Mouse (Mus musculus): Measurements from ENCODE around the gene Herc3. TPM values are rescaled to one million over a fixed set of nuclear protein-coding genes. Genes with fewer than 3 reads are reported as not detected.
"Not testable (repeated sequence)": the region's sequence is repeated elsewhere in the genome, so short reads cannot be mapped to it uniquely, and the experiment has no call there.

The Herc3 gene
- polyA plus RNA-seq, 1 experiment: 2.8 TPM

DNA sequence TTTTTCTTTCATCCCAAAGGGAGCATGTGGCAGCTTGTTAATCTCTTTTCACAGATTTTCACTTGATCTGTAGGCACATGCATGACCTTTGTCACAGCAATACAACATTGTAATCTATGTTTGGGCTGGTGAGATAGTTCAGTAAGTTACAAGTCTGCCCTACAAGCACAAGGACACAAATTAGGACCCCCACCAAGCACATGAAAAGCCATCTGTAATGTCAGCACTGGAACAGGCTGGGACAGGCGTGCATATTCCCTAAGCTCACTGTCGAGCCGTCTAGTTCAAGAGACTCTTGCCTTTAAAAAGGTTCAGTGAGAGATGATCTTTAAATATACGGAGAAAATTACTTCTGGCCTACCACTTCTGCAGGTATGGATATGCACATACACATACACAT is 28.3 kb downstream of the Herc3 start:
- no peak overlapping the region for H3K4me3 ChIP-seq (ENCODE audit: control insufficient read depth, low read depth, low read length)
- no peak overlapping the region for H3K27ac ChIP-seq (ENCODE audit: control insufficient read depth, insufficient read depth, low read depth, low read length)
- no peaks in the 10 kb centered on the region for H3K27me3 ChIP-seq (ENCODE audit: control insufficient read depth, insufficient read depth, low read length)
- H3K36me3 ChIP-seq (ENCODE audit: control insufficient read depth, insufficient read depth, low read length): no peaks in the 10 kb centered on the region
- TF ChIP-seq POLR2A (IDR thresholded peaks at IDR 0.05; ENCODE audit: control insufficient read depth, low read depth, low read length): no peak
- TF ChIP-seq CTCF (IDR thresholded peaks at IDR 0.05; ENCODE audit: control insufficient read depth, insufficient read depth, insufficient replicate concordance, low read depth, low read length): no peak
- no peaks in the 10 kb centered on the region for H3K4me1 ChIP-seq (ENCODE audit: control insufficient read depth, insufficient read depth, low read length)

- no peaks in the 10 kb centered on the region for H3K36me3 ChIP-seq (ENCODE audit: control insufficient read depth, insufficient read depth, low read length)
- no peaks in the 10 kb centered on the region for H3K4me1 ChIP-seq (ENCODE audit: control insufficient read depth, insufficient read depth, low read length)
- H3K4me3 ChIP-seq (ENCODE audit: control insufficient read depth, low read depth, low read length): no peak overlapping the region
- no peaks in the 10 kb centered on the region for H3K27me3 ChIP-seq (ENCODE audit: control insufficient read depth, insufficient read depth, low read length)
- H3K27ac ChIP-seq (ENCODE audit: control insufficient read depth, insufficient read depth, low read depth, low read length): no peak overlapping the region
- TF ChIP-seq POLR2A (IDR thresholded peaks at IDR 0.05; ENCODE audit: control insufficient read depth, low read depth, low read length) (no peak), CTCF (IDR thresholded peaks at IDR 0.05; ENCODE audit: control insufficient read depth, insufficient read depth, insufficient replicate concordance, low read depth, low read length) (no peak)
Observed at GRCm38 (mm10) chr6:58862446-58862993, 31.3 kb downstream of the Herc3 start.

GRCm38 (mm10) chr6:58863631-58864235 is 32.5 kb downstream of the Herc3 start:
- H3K36me3 ChIP-seq (ENCODE audit: control insufficient read depth, insufficient read depth, low read length): no peaks in the 10 kb centered on the region
- TF ChIP-seq POLR2A (IDR thresholded peaks at IDR 0.05; ENCODE audit: control insufficient read depth, low read depth, low read length) (no peak), CTCF (IDR thresholded peaks at IDR 0.05; ENCODE audit: control insufficient read depth, insufficient read depth, insufficient replicate concordance, low read depth, low read length) (no peak)
- no peak overlapping the region for H3K27ac ChIP-seq (ENCODE audit: control insufficient read depth, insufficient read depth, low read depth, low read length)
- H3K4me3 ChIP-seq (ENCODE audit: control insufficient read depth, low read depth, low read length): no peak overlapping the region
- no peaks in the 10 kb centered on the region for H3K27me3 ChIP-seq (ENCODE audit: control insufficient read depth, insufficient read depth, low read length)
- no peaks in the 10 kb centered on the region for H3K4me1 ChIP-seq (ENCODE audit: control insufficient read depth, insufficient read depth, low read length)

DNA sequence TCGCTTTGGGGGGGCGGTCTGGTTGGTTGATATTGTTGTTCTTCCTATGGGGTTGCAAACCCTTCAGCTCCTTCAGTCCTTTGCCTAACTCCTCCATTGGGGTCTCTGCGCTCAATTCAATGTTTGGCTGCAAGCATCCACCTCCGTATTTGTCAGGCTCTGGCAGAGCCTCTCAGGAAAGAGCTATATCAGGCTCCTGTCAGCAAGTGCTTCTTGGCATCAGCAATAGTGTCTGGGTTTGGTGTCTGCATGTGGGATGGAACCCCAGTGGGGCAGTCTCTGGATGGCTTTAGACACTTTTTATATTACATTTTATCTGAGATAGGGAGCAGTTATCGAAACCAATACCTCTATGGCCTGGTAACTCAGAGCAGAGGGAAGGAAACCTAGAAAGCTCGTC is 36.6 kb downstream of the Herc3 start:
- not testable (repeated sequence) for H3K27ac ChIP-seq (ENCODE audit: control insufficient read depth, insufficient read depth, low read depth, low read length)

DNA sequence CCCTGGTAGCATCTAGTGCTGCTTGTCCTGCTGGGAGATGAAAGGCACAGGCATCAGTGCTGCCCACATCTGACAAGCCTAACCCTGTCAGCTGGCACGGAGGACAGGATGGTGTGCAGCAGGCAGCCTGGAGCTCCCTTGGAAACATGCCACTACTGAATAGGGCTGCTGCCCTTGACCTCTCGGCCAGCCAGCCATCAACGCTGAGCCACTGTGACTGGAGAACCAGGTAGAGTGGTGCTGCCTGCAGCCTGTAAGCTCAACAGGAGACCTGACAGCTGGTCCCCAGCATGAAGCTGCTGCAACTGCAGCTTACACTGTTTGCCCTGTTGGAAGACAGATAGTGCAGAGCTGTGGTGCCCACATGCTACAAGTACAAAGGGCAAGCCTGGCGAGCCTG is 48.3 kb downstream of the Herc3 start:
- Histone ChIP-seq H3K27me3 (ENCODE audit: control insufficient read depth, insufficient read depth, low read length) (no peaks in the 10 kb centered on the region), H3K36me3 (ENCODE audit: control insufficient read depth, insufficient read depth, low read length) (no peaks in the 10 kb centered on the region), H3K4me3 (ENCODE audit: control insufficient read depth, low read depth, low read length) (no peak overlapping the region), H3K4me1 (ENCODE audit: control insufficient read depth, insufficient read depth, low read length) (peaks cover 2% of the 10 kb centered on the region; the same call in 1 of the 2 replicates), H3K27ac (ENCODE audit: control insufficient read depth, insufficient read depth, low read depth, low read length) (no peak overlapping the region)
- TF ChIP-seq POLR2A (IDR thresholded peaks at IDR 0.05; ENCODE audit: control insufficient read depth, low read depth, low read length) (no peak), CTCF (IDR thresholded peaks at IDR 0.05; ENCODE audit: control insufficient read depth, insufficient read depth, insufficient replicate concordance, low read depth, low read length) (no peak)

More for the DNA sequence above, 36.6 kb downstream of the Herc3 start:
- not testable (repeated sequence) for H3K4me1 ChIP-seq (ENCODE audit: control insufficient read depth, insufficient read depth, low read length); H3K36me3 ChIP-seq (ENCODE audit: control insufficient read depth, insufficient read depth, low read length); H3K27me3 ChIP-seq (ENCODE audit: control insufficient read depth, insufficient read depth, low read length); H3K4me3 ChIP-seq (ENCODE audit: control insufficient read depth, low read depth, low read length)

- Histone ChIP-seq H3K27ac (ENCODE audit: control insufficient read depth, insufficient read depth, low read depth, low read length) (no peak overlapping the region), H3K27me3 (ENCODE audit: control insufficient read depth, insufficient read depth, low read length) (no peaks in the 10 kb centered on the region), H3K36me3 (ENCODE audit: control insufficient read depth, insufficient read depth, low read length) (no peaks in the 10 kb centered on the region), H3K4me1 (ENCODE audit: control insufficient read depth, insufficient read depth, low read length) (peaks cover 2% of the 10 kb centered on the region; the same call in 1 of the 2 replicates), H3K4me3 (ENCODE audit: control insufficient read depth, low read depth, low read length) (no peak overlapping the region; the same call in 1 of the 2 replicates)
- TF ChIP-seq POLR2A (IDR thresholded peaks at IDR 0.05; ENCODE audit: control insufficient read depth, low read depth, low read length) (no peak), CTCF (IDR thresholded peaks at IDR 0.05; ENCODE audit: control insufficient read depth, insufficient read depth, insufficient replicate concordance, low read depth, low read length) (no peak)
Observed at GRCm38 (mm10) chr6:58879987-58880386, 48.7 kb downstream of the Herc3 start.

DNA sequence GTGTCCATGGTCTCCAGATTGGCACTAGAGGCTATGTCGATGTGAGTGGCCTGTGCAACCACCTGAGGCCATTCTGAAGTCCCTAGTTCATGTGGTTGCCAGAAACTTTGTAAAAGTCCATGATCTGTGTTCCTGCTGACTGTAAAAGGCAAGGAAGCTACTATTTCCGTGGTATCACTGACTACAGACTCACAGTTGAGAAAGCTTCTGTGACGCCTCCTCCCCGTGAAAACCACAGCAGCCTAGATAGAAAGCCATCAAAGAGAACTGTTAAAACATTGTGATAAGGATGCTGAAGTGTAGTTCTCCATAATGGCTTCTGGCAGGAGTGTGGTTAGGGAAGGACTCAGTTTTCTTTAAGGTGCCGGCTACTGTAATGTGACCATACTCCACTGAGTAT is 49.6 kb downstream of the Herc3 start:
- peak overlapping the region; percentile 66 for H3K4me3 ChIP-seq (ENCODE audit: control insufficient read depth, low read depth, low read length)
- TF ChIP-seq POLR2A (IDR thresholded peaks at IDR 0.05; ENCODE audit: control insufficient read depth, low read depth, low read length) (no peak), CTCF (IDR thresholded peaks at IDR 0.05; ENCODE audit: control insufficient read depth, insufficient read depth, insufficient replicate concordance, low read depth, low read length) (no peak)
- H3K27ac ChIP-seq (ENCODE audit: control insufficient read depth, insufficient read depth, low read depth, low read length): 0 out of 2 replicates have a peak overlapping the region, but pooled peaks have one; percentile 36
- peaks cover 2% of the 10 kb centered on the region; the same call in 1 of the 2 replicates for H3K4me1 ChIP-seq (ENCODE audit: control insufficient read depth, insufficient read depth, low read length)
- H3K27me3 ChIP-seq (ENCODE audit: control insufficient read depth, insufficient read depth, low read length): no peaks in the 10 kb centered on the region
- no peaks in the 10 kb centered on the region for H3K36me3 ChIP-seq (ENCODE audit: control insufficient read depth, insufficient read depth, low read length)
